Mouse (Mus musculus): ENCODE measurements around the gene Ripply2. TPM values are rescaled to one million over a fixed set of nuclear protein-coding genes. Genes with fewer than 3 reads are reported as not detected.

Gene Ripply2
- polyA plus RNA-seq, 1 experiment from 2014 or later, result 6.8 TPM

DNA sequence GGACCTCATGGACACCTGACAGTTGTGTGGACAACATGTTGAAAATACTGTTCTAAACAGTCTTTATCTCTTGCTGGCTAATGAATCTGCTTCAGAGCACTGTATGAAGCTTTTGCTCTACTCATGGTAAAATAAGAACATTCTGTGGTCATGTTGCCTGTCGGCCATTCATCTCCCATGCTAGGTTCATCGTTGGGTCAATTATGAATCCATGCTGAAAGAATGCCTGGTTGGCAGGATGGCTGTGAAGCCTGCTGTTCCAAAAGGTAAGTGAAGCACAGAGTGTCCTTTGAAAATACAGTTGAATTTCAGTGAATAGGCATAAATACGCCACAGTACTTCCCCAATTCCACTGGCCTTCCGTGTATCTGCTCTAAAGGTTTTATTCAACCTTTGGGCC, 16.9 kb downstream of the Ripply2 start:
- WGBS, result 93% methylated on average over 4 of the region's 4 CpGs
- Histone ChIP-seq H3K27ac (replicated peaks) (no peak overlapping the region), H3K9ac (replicated peaks) (no peak overlapping the region), H3K27me3 (no peaks in the 10 kb centered on the region), H3K9me3 (no peaks in the 10 kb centered on the region), H3K4me1 (no peaks in the 10 kb centered on the region), H3K4me3 (no peak overlapping the region), H3K4me2 (replicated peaks) (no peak overlapping the region), H3K36me3 (peaks cover 11% of the 10 kb centered on the region)
- no peak for ATAC-seq (replicated peaks)

DNA sequence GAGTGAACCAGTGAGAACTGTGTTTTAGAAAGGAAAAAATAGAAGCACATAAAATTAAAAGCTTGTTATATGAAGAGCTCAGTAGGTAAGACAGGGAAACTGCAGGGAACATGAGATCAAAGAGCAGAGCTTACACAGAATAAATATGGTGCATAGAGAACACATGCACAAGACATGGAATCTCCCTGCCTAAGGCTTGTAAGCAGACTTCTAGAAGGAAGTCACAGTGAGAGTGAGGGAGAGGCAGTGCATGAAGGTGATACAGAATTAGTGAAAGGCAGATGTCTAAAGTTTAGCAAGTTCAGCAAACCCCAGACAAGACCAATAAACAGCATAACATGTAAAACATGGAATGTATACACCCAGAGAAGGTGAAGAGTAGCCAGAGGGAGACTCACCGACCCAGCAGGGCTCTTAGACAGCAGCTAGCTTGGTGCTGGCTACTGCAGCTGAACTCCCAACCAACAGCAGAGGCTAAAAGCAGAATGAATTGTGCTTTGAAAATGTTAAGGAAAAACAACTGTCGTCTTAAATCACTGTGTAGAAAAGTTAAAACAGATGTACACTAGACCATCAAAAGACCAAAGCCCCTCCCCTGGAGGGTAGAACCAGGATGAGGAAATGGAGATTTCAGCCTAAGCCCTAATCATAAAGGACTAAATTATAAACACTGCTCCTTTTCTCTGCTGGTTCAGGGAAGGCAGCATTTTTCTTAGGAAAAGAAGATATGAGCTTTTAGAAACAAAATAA, 19.7 kb downstream of the Ripply2 start:
- H3K4me3 ChIP-seq, result no peak overlapping the region
- no peaks in the 10 kb centered on the region for H3K4me1 ChIP-seq
- peaks cover 8% of the 10 kb centered on the region; the same call in 1 of the 2 replicates for H3K36me3 ChIP-seq
- no peak overlapping the region for H3K9ac ChIP-seq (replicated peaks)
- WGBS, result 87% methylated on average over 2 of the region's 2 CpGs
- no peak for ATAC-seq (replicated peaks)
- no peak overlapping the region for H3K27ac ChIP-seq (replicated peaks)
- no peak overlapping the region for H3K4me2 ChIP-seq (replicated peaks)
- no peaks in the 10 kb centered on the region for H3K9me3 ChIP-seq
- no peaks in the 10 kb centered on the region for H3K27me3 ChIP-seq

DNA sequence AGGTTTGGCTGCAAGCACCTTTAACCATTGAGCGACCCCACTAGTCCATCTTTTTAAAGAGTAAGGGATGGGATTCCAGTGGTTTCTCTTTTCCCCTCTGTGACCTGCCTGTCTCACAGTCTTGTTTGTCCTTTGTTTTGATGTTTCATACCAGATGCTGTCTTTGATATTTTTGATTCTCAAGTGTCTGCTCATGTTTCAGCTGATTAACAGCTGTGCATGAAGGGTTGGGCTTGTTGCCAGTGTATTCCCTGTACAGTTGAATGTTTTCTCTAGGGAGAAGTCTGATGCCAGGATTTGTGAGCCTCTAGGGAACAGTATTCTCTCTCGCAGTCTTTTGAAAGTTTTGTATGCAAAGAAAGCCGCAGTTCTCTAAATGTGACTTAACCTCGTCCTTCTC, 34.1 kb downstream of the Ripply2 start:
- H3K9ac ChIP-seq (replicated peaks), result no peak overlapping the region
- no peaks in the 10 kb centered on the region for H3K9me3 ChIP-seq
- no peaks in the 10 kb centered on the region for H3K27me3 ChIP-seq
- no peak overlapping the region for H3K4me2 ChIP-seq (replicated peaks)
- H3K27ac ChIP-seq (replicated peaks), result no peak overlapping the region
- 0 out of 2 replicates have a peak, but pooled peaks cover 6% of the 10 kb centered on the region for H3K4me1 ChIP-seq
- peaks cover 21% of the 10 kb centered on the region for H3K36me3 ChIP-seq
- WGBS, result 59% methylated on average over 4 of the region's 4 CpGs
- no peak overlapping the region for H3K4me3 ChIP-seq
- ATAC-seq (replicated peaks), result no peak; the same call in 1 of the 2 replicates

GRCm38 (mm10) chr9:87055547-87056235, 40.4 kb downstream of the Ripply2 start:
- H3K36me3 ChIP-seq, result peaks cover 40% of the 10 kb centered on the region
- 92% methylated on average over 11 of the region's 11 CpGs for WGBS

GRCm38 (mm10) chr9:87062337-87062736, 47.0 kb downstream of the Ripply2 start:
- Histone ChIP-seq H3K27me3 (no peaks in the 10 kb centered on the region), H3K27ac (replicated peaks) (no peak overlapping the region), H3K9me3 (no peaks in the 10 kb centered on the region), H3K4me1 (no peaks in the 10 kb centered on the region), H3K36me3 (peaks cover 47% of the 10 kb centered on the region), H3K4me2 (replicated peaks) (no peak overlapping the region), H3K9ac (replicated peaks) (no peak overlapping the region), H3K4me3 (no peak overlapping the region)
- ATAC-seq (replicated peaks), result no peak
- WGBS, result 89% methylated on average over 5 of the region's 5 CpGs

More at GRCm38 (mm10) chr9:87055547-87056235, 40.4 kb downstream of the Ripply2 start:
- H3K27ac ChIP-seq (replicated peaks), result no peak overlapping the region
- H3K27me3 ChIP-seq, result no peaks in the 10 kb centered on the region
- H3K9me3 ChIP-seq, result no peaks in the 10 kb centered on the region
- ATAC-seq (replicated peaks), result no peak
- no peak overlapping the region for H3K4me2 ChIP-seq (replicated peaks)
- no peaks in the 10 kb centered on the region for H3K4me1 ChIP-seq
- H3K9ac ChIP-seq (replicated peaks), result no peak overlapping the region
- H3K4me3 ChIP-seq, result no peak overlapping the region

GRCm38 (mm10) chr9:87068160-87068559, 52.8 kb downstream of the Ripply2 start:
- peaks cover 44% of the 10 kb centered on the region for H3K36me3 ChIP-seq

More at GRCm38 (mm10) chr9:87068160-87068559, 52.8 kb downstream of the Ripply2 start:
- WGBS, result 98% methylated on average over 1 of the region's 1 CpGs
- Histone ChIP-seq H3K4me1 (no peaks in the 10 kb centered on the region), H3K9ac (replicated peaks) (no peak overlapping the region), H3K4me3 (no peak overlapping the region), H3K27ac (replicated peaks) (no peak overlapping the region), H3K27me3 (no peaks in the 10 kb centered on the region), H3K9me3 (no peaks in the 10 kb centered on the region), H3K4me2 (replicated peaks) (no peak overlapping the region)
- no peak for ATAC-seq (replicated peaks)

Other genes with a start within 250 kb of the Ripply2 start
- 98.4 and 101 TPM in 2 replicates for gene Snap91, start 134.9 kb upstream of the Ripply2 start, polyA plus RNA-seq (2015; fragmentation: Nextera tagmentation; extraction: Ambion mirVana)
- 70.3 and 76.9 TPM in 2 replicates for gene Cyb5r4, start 6.5 kb downstream of the Ripply2 start, polyA plus RNA-seq (2015; fragmentation: Nextera tagmentation; extraction: Ambion mirVana)
- 0.72 and 1.1 TPM in 2 replicates for gene Mrap2, start 128.8 kb downstream of the Ripply2 start, polyA plus RNA-seq (2015; fragmentation: Nextera tagmentation; extraction: Ambion mirVana)
- 7.1 and 7.7 TPM in 2 replicates for gene Cep162, start 240.0 kb downstream of the Ripply2 start, polyA plus RNA-seq (2015; fragmentation: Nextera tagmentation; extraction: Ambion mirVana)

Data from forebrain, embryonic 15.5 days (tissue).